Mouse (Mus musculus) heart, embryonic 10.5 days (tissue): ENCODE data around the gene Slc7a5. TPM values are rescaled to one million over a fixed set of nuclear protein-coding genes. Genes with fewer than 3 reads are reported as not detected.

Source experiments
- DNase-seq: peaks from one replicate; pipeline ENCODE4 v3.0.0-alpha.2; 2017; ENCODE audit warnings: low spot score
- H3K27ac ChIP-seq: fragments of 300-500 bp; sonication (generic); 2 replicates; pipeline ENCODE4 v1.5.1; 2016; ENCODE audit warnings: mild to moderate bottlenecking
- H3K27me3 ChIP-seq: fragments of 300-500 bp; sonication (generic); 2 replicates; pipeline ENCODE4 v1.6.1; 2016; ENCODE audit warnings: mild to moderate bottlenecking; ENCODE audit not compliant: poor library complexity, insufficient read depth, severe bottlenecking
- H3K36me3 ChIP-seq: fragments of 300-500 bp; sonication (generic); 2 replicates; pipeline ENCODE4 v1.6.1; 2016; ENCODE audit warnings: mild to moderate bottlenecking, moderate library complexity
- H3K4me1 ChIP-seq: fragments of 300-500 bp; sonication (generic); 2 replicates; pipeline ENCODE4 v1.6.1; 2016; ENCODE audit warnings: mild to moderate bottlenecking
- H3K4me3 ChIP-seq: fragments of 300-500 bp; sonication (generic); 2 replicates; pipeline ENCODE4 v1.5.1; 2016; ENCODE audit warnings: mild to moderate bottlenecking, moderate library complexity
- H3K9me3 ChIP-seq: fragments of 300-500 bp; sonication (generic); 2 replicates; pipeline ENCODE4 v1.6.1; 2016; ENCODE audit warnings: mild to moderate bottlenecking, moderate library complexity
- WGBS: fragments of 180-500 bp; shearing (Covaris S2); methylation state at CpG from one replicate; pipeline ENCODE4 v1.1.7; 2016; 5-methylcytosine and 5-hydroxymethylcytosine counted together
- polyA plus RNA-seq: library from polyadenylated mRNA; unstranded; fragments of >200 nt; fragmentation: Nextera tagmentation; extraction: Ambion mirVana; gene quantifications from 2 replicates; pipeline ENCODE4 v1.2.1, GENCODE M21; 2016

Gene Slc7a5
- polyA plus RNA-seq, 1 experiment from 2014 or later = 20.9 TPM

DNA sequence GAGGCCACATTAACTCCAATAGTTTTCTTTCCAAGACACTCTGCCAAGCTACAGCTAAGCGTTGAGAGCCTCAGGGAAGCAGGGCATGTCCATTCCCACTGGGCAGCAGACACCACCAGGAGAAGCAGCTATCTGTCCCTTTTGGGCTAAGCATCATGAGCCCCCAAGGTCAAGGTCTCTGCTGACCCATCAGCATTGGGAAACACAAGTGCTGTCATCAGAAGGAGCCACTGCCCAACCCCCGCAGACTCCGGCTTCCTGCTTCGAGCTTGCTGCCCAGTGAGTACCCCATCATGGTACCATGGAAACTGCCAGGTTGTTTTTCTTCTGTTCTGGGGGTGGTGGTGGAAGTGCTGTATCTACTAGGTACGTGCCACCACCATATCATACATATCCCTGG is 39.3 kb downstream of the Slc7a5 start:
- 82% methylated on average over 5 of the region's 5 CpGs for WGBS
- peaks cover 10% of the 10 kb centered on the region for H3K4me1 ChIP-seq
- no peak overlapping the region for H3K27ac ChIP-seq
- H3K4me3 ChIP-seq = no peak overlapping the region
- H3K27me3 ChIP-seq = peaks cover 19% of the 10 kb centered on the region
- no peaks in the 10 kb centered on the region for H3K9me3 ChIP-seq
- H3K36me3 ChIP-seq = no peaks in the 10 kb centered on the region
- no peak for DNase-seq

- 81% methylated on average over 8 of the region's 8 CpGs for WGBS
- no peak overlapping the region for H3K27ac ChIP-seq
- H3K27me3 ChIP-seq = peaks cover 10% of the 10 kb centered on the region; the same call in 1 of the 2 replicates
- H3K36me3 ChIP-seq = no peaks in the 10 kb centered on the region
- no peaks in the 10 kb centered on the region for H3K4me1 ChIP-seq
- no peaks in the 10 kb centered on the region for H3K9me3 ChIP-seq
- no peak for DNase-seq
- H3K4me3 ChIP-seq = no peak overlapping the region
Observed at GRCm38 (mm10) chr8:121865356-121865755, 42.1 kb downstream of the Slc7a5 start.

DNA sequence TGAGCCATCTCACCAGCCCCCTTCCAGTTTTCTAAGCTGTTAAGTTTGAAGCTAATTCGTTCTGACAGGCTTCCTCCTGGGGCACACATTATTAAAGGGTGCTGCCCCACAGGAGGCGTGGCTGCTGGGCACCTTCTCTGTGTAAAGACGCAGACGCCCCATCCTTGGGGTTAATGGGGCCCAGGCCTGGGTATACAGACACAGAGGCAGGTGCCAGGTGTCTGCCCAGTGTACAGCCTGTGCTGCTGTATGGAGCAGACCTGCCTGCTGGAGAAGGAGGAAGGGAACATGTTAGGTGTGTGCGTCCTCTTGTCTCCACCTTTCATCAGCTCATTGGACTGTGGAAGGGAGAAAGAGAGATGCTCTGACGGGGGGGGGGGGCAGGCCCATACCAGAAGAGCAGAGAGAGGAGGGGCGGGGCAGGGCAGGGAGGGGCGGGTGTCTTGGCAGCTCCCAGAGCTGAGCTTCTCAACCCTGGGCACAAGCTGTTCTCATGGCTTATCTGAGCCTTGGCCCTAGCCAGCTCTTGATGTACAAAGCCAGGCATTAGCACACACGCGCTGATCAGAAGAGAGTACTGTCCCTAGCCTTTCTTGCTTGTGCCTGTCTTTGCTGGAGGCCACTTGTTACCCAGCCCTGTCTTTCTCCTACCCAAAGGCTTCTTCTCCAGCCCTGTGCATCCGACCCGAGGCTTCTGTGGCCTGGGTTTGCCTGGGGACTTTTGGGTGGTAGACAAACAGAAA is 45.5 kb downstream of the Slc7a5 start:
- H3K27ac ChIP-seq = no peak overlapping the region
- no peaks in the 10 kb centered on the region for H3K4me1 ChIP-seq
- no peak overlapping the region for H3K4me3 ChIP-seq
- H3K36me3 ChIP-seq = no peaks in the 10 kb centered on the region
- 59% methylated on average over 11 of the region's 12 CpGs for WGBS
- H3K9me3 ChIP-seq = peaks cover 4% of the 10 kb centered on the region; the same call in 1 of the 2 replicates
- no peak for DNase-seq
- peaks cover 10% of the 10 kb centered on the region; the same call in 1 of the 2 replicates for H3K27me3 ChIP-seq

DNA sequence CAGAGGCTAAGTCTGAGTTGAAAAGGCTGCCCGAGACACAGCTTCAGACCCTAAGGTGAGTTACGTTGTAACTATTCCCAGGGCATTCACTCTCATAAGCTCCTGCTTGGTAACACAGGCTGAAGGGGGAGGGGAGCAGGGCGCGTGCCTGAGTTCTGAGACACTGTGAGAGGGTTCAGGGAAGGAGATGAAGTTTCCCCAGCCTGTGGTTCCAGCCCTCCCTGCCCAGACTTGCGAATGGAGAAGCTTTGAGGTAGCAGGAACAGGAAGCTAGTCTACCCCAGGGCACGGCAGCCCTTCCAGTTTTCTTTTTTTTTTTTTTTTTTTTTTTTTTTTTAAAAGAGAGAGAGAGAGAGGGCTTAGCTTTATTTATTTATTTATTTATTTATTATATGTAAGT is 46.2 kb downstream of the Slc7a5 start:
- 56% methylated on average over 6 of the region's 6 CpGs for WGBS
- DNase-seq = no peak
- H3K27ac ChIP-seq = no peak overlapping the region
- H3K9me3 ChIP-seq = peaks cover 4% of the 10 kb centered on the region; the same call in 1 of the 2 replicates
- no peaks in the 10 kb centered on the region for H3K4me1 ChIP-seq
- H3K4me3 ChIP-seq = no peak overlapping the region
- H3K27me3 ChIP-seq = peaks cover 10% of the 10 kb centered on the region; the same call in 1 of the 2 replicates
- no peaks in the 10 kb centered on the region for H3K36me3 ChIP-seq

GRCm38 (mm10) chr8:121857747-121858146 is 49.7 kb downstream of the Slc7a5 start:
- 0 out of 2 replicates have a peak, but pooled peaks cover under 1% of the 10 kb centered on the region for H3K4me1 ChIP-seq
- H3K4me3 ChIP-seq = no peak overlapping the region
- peaks cover 12% of the 10 kb centered on the region; the same call in 1 of the 2 replicates for H3K27me3 ChIP-seq
- H3K36me3 ChIP-seq = no peaks in the 10 kb centered on the region
- H3K27ac ChIP-seq = no peak overlapping the region
- DNase-seq = no peak
- H3K9me3 ChIP-seq = peaks cover 4% of the 10 kb centered on the region; the same call in 1 of the 2 replicates
- 33% methylated on average over 2 of the region's 2 CpGs for WGBS

DNA sequence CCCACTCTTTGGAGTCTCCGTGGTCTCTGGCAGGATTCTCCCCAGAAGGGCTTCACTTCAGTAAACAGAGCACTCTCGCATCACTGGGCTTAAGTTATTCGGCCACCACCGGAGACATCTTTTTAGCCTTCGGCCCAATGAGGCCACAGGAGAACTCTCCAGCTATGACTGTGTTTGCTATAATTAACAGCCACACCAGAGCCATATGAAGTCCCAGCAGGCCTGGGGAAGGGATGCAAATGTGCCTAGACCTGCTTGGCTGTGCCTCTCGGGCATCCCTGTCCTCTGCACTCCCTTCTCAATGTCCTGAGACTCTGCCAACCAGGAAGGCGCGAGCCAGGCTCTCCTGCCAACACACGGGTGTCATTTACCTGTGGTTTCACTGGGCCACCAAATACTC is 50.2 kb downstream of the Slc7a5 start:
- Histone ChIP-seq H3K4me1 (peaks cover 4% of the 10 kb centered on the region; the same call in 1 of the 2 replicates), H3K9me3 (peaks cover 4% of the 10 kb centered on the region; the same call in 1 of the 2 replicates), H3K27me3 (peaks cover 8% of the 10 kb centered on the region; the same call in 1 of the 2 replicates), H3K27ac (no peak overlapping the region), H3K36me3 (no peaks in the 10 kb centered on the region), H3K4me3 (no peak overlapping the region)
- no peak for DNase-seq
- 65% methylated on average over 9 of the region's 9 CpGs for WGBS

- Histone ChIP-seq H3K4me1 (peaks cover 15% of the 10 kb centered on the region), H3K9me3 (peaks cover 4% of the 10 kb centered on the region; the same call in 1 of the 2 replicates), H3K27me3 (peaks cover 9% of the 10 kb centered on the region; the same call in 1 of the 2 replicates), H3K4me3 (no peak overlapping the region), H3K36me3 (no peaks in the 10 kb centered on the region), H3K27ac (no peak overlapping the region)
- 83% methylated on average over 14 of the region's 14 CpGs for WGBS
- no peak for DNase-seq
Observed at GRCm38 (mm10) chr8:121856071-121856746, 51.3 kb downstream of the Slc7a5 start.

GRCm38 (mm10) chr8:121853586-121853985 is 53.9 kb downstream of the Slc7a5 start:
- WGBS = 68% methylated on average over 2 of the region's 2 CpGs
- no peak overlapping the region for H3K27ac ChIP-seq
- H3K4me1 ChIP-seq = peaks cover 25% of the 10 kb centered on the region
- no peaks in the 10 kb centered on the region for H3K36me3 ChIP-seq
- H3K27me3 ChIP-seq = peaks cover 9% of the 10 kb centered on the region; the same call in 1 of the 2 replicates
- H3K4me3 ChIP-seq = no peak overlapping the region
- H3K9me3 ChIP-seq = no peaks in the 10 kb centered on the region
- no peak for DNase-seq

DNA sequence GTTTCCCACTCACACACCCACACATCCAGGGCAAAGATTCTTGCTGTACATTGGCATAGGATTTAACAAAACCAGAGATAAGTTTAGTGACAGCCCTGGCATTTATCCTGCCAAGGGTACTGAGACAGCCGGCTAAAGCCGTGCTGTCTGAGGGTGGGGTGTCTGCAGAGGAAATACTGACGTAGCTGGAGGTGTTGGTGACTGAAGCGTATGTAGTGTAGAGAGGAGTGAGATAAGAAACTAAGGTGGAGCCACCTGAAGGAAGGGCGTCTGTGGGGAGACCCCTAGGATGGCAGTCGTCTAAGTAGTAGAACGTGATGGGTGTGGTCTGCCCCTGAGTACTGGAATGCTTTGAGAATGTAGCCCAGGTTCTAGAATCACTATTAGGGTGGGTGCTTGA is 55.0 kb downstream of the Slc7a5 start:
- no peaks in the 10 kb centered on the region for H3K9me3 ChIP-seq
- peaks cover 9% of the 10 kb centered on the region; the same call in 1 of the 2 replicates for H3K27me3 ChIP-seq
- DNase-seq = no peak
- peaks cover 25% of the 10 kb centered on the region for H3K4me1 ChIP-seq
- no peaks in the 10 kb centered on the region for H3K36me3 ChIP-seq
- no peak overlapping the region for H3K4me3 ChIP-seq
- no peak overlapping the region; the same call in 1 of the 2 replicates for H3K27ac ChIP-seq
- 16% methylated on average over 7 of the region's 7 CpGs for WGBS

DNA sequence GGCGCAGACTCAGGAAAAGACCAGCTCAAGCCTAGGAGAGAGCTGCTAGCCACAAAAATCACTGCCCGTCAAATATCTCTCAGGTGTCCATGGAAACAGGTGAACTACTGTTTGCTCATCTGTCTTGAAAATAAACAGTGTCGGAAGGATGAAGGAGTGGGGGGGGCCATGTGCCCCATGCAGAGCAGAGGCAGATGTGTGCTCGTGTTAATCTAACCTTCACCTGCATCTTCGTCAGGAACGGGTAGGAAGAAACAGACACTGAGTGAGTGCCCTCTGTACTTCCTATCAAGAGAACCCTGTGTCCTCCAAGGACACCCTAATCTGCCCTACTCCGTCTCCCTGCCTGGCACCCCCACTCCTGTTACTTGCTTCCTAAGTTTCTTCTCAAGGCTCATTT is 55.8 kb downstream of the Slc7a5 start:
- Histone ChIP-seq H3K36me3 (no peaks in the 10 kb centered on the region), H3K4me1 (peaks cover 25% of the 10 kb centered on the region), H3K4me3 (no peak overlapping the region), H3K9me3 (no peaks in the 10 kb centered on the region), H3K27ac (peak overlapping the region; percentile 49; the same call in 1 of the 2 replicates), H3K27me3 (peaks cover 9% of the 10 kb centered on the region; the same call in 1 of the 2 replicates)
- 52% methylated on average over 7 of the region's 7 CpGs for WGBS
- DNase-seq = no peak

- no peaks in the 10 kb centered on the region for H3K9me3 ChIP-seq
- peaks cover 25% of the 10 kb centered on the region for H3K4me1 ChIP-seq
- no peaks in the 10 kb centered on the region for H3K36me3 ChIP-seq
- peak overlapping the region; percentile 53 for H3K4me3 ChIP-seq
- DNase-seq = peak; percentile 97
- peak overlapping the region; percentile 80 for H3K27ac ChIP-seq
- peaks cover 12% of the 10 kb centered on the region; the same call in 1 of the 2 replicates for H3K27me3 ChIP-seq
- WGBS = 7% methylated on average over 24 of the region's 24 CpGs
Observed at GRCm38 (mm10) chr8:121850821-121851470, 56.5 kb downstream of the Slc7a5 start.

GRCm38 (mm10) chr8:121850436-121850820 is 57.1 kb downstream of the Slc7a5 start:
- peak overlapping the region; percentile 53 for H3K4me3 ChIP-seq
- 35% methylated on average over 12 of the region's 12 CpGs for WGBS
- peaks cover 12% of the 10 kb centered on the region; the same call in 1 of the 2 replicates for H3K27me3 ChIP-seq

More at GRCm38 (mm10) chr8:121850436-121850820, 57.1 kb downstream of the Slc7a5 start:
- Histone ChIP-seq H3K9me3 (no peaks in the 10 kb centered on the region), H3K4me1 (peaks cover 25% of the 10 kb centered on the region), H3K36me3 (no peaks in the 10 kb centered on the region), H3K27ac (peak overlapping the region; percentile 80)
- DNase-seq = no peak
